Mouse (Mus musculus) gastrocnemius, postnatal 10 days (tissue): ENCODE results near the gene Pou6f1. TPM values are rescaled to one million over a fixed set of nuclear protein-coding genes. Genes with fewer than 3 reads are reported as not detected.
"Not testable (repeated sequence)": the region's sequence is repeated elsewhere in the genome, so short reads cannot be mapped to it uniquely, and the experiment has no call there.

Source experiments
- DNase-seq: peaks from one replicate; pipeline ENCODE4 v3.0.0; 2021; ENCODE audit warnings: mixed read lengths
- total RNA-seq, 2 experiments: library from RNA; stranded (reverse); gene quantifications; 2 replicates each; pipeline ENCODE4 v1.2.3; 2021

The Pou6f1 gene
- total RNA-seq, 2 experiments from 2014 or later: 11.1 to 13.2 TPM

DNA sequence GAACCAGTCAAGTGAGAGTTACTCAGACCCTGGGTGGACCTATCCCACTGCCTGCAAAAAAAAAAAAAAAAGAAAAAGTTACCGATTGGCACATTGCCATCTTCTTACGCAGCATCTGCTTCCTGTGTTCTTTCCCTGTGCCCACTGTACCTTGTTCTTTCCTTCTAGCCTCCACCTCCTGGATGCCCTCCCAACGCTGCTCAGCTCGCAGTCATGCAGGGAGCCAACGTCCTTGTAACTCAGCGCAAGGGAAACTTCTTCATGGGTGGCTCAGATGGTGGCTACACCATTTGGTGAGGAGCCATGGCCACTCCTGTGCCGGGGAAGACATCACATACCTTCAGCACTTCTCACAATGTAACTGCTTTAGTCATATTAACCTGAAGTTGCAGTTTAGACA lies 19.4 kb upstream of the Pou6f1 start:
- DNase-seq: no peak

- no peak for DNase-seq
Measured at GRCm38 (mm10) chr15:100616221-100616620, 16.4 kb upstream of the Pou6f1 start.

GRCm38 (mm10) chr15:100615825-100616220 lies 16.0 kb upstream of the Pou6f1 start:
- DNase-seq: peak; percentile 97

GRCm38 (mm10) chr15:100614996-100615824 lies 15.4 kb upstream of the Pou6f1 start, which contains the start of gene Dazap2:
TSS of gene Dazap2 (plus strand) at chr15:100615349.
- peak; percentile 99 for DNase-seq

DNA sequence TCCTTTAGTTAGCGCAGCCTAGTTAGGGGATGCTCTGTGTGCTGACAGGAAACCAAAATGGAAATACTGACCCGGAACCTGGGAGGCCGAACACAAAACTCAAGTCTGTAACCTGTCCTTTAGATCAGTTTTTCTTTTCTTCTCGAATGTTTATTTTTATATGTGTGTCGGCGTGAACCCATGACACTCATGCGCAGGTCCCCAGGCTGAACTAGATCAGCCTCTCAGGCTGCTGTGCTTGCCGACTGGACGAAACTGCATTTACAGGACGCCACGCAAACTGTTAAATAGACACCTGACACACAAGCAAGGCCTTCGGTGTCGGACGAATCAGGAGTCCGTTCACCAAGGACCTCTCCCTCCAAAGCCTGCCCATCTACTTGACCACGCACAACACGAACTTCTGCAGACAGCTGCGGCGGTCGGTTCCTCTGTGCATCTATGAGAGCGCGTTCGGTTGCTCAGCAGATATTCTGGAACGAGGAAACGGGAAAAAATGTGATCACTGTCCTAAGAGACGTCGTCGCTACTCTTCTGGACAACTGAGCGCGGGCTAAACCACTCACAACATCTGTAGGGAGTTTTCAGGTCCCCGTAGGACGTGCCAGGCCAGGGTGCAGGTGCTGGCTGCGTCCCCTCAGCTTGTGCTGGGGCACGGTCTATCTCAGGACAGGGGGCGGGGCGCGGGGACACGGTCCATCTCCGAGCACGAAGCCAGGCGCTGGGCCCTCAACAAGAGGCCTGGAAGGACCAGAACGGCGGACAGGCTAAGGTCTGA lies 14.6 kb upstream of the Pou6f1 start:
- no peak for DNase-seq

GRCm38 (mm10) chr15:100613584-100613983 lies 13.8 kb upstream of the Pou6f1 start:
- peak; percentile 84 for DNase-seq

DNA sequence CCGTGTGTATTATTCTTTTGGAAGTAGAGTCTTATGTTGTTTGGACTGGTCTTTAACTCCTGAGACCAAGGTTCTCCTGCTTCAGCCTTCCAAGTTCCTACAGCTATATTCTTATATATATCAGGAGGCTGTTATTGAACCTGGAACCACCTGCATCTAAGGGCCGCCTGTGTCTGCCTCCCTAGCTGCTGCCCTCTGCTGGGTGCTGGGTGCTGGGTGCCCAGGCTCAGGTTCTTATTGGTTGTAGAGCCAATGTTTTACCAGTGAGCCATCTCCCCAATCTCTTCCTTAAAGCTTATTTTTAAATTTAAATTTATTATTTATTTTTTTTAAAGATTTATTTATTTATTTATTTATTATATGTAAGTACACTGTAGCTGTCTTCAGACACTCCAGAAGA lies 12.6 kb upstream of the Pou6f1 start:
- DNase-seq: no peak

GRCm38 (mm10) chr15:100611951-100612350 lies 12.2 kb upstream of the Pou6f1 start:
- no peak for DNase-seq

DNA sequence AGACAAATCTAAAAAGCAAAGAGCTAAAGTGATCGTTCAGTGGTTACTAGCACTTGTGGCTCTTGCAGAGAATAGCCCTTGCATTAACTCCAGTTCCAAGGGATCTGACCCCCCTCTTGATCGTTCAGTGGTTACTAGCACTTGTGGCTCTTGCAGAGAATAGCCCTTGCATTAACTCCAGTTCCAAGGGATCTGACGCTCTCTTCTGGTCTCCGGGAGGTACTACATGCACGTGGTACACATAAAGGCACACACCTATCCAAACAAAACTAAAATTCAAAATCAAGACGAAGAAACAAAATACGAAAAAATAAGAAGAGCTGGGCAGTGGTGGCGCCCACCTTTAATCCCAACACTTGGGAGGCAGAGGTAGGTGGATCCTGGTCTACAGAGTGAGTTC lies 6.9 kb upstream of the Pou6f1 start:
- not testable (repeated sequence) for DNase-seq

- no peak for DNase-seq
Measured at GRCm38 (mm10) chr15:100601669-100602068, 1.9 kb upstream of the Pou6f1 start.

DNA sequence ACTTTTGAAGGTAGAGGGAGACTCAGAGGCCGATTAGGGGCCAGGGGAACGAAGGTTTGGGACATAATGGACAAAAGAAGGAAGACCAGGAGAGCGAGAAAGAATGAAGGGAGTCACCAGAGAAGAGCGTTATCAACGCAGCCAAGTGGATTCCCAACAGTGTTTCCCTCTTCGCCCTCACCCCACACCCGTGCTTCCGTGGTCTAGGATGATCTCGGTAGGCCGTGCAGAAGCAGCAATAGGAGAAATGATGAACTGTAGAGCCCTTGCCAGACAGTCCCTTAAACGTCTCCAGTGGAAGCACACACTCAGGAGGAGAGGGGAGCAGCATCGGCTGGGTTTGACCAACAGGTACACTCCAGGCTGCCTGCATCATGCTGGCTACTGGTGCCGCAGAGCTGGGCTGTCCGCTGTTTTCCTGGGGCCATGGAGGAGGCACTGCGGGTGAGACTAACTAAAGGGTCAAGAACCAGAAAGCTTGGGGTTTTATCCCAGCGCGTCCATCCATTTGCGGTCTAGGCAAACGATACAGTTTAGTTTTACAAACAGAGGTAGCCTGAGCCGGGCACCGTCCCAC lies 1.0 kb upstream of the Pou6f1 start:
- DNase-seq: no peak

- peak; percentile 71 for DNase-seq
Measured at GRCm38 (mm10) chr15:100600047-100600695, 387 bp upstream of the Pou6f1 start.

- peak; percentile 22 for DNase-seq
Measured at GRCm38 (mm10) chr15:100598883-100599275, 905 bp downstream of the Pou6f1 start.

- DNase-seq: no peak
Measured at GRCm38 (mm10) chr15:100598287-100598882, 1.4 kb downstream of the Pou6f1 start.

DNA sequence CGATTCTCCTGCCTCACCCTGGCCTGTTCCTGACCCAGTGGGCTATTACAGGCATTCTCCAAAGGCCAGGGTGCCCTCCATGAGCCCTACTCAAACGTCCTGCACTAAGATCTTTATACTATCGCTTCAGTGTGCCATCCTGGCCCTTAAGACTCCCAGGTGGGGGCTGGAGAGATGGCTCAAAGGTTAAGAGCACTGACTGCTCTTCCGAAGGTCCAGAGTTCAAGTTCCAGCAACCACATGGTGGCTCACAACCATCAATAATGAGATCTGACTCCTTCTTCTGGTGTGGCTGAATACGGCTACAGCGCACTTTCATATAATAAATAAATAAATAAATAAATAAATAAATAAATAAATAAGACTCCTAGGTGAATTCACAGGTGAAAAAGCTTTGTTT lies 7.0 kb downstream of the Pou6f1 start:
- DNase-seq: no peak

DNA sequence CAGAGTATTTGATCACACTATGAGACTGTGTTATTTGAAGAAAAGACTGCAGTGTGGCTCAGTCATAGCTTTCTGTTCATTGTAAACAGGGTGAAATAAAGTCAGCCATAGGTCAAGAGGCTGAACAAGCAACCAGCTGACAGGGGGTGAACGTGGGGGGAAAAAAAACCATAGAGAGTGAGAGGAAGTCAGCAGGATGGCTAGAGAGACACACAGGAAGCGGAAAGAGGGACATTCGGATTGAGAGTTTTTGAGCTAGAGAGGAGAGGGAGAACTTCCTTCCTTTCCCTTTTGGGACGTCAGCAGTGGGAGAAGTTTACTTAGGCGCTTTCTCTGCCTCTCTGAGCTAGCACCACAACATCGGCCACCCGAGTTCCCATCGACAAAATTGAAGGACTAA lies 9.3 kb downstream of the Pou6f1 start:
- no peak for DNase-seq

GRCm38 (mm10) chr15:100588297-100588696 lies 11.5 kb downstream of the Pou6f1 start:
- DNase-seq: no peak

GRCm38 (mm10) chr15:100587166-100587565 lies 12.6 kb downstream of the Pou6f1 start:
- no peak for DNase-seq

DNA sequence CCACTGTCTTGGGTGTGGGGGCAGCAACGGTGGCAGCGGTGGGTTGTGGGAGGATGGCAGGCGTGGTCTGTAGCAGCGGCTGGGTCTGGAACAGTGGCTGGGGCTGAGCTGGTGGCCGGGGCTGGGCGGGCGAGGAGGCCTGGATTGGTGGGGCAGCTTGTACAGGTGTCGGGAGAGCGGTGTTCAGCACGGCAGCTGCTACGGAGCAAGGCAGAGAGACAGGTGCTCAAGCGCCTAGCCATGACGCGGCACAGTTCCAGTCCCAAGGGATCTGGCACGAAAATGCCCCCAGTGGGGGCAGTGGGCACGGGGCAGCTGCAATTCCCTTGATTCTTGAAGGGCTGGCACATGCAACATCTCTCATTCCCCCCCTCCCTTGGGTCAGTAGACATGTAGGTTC lies 13.9 kb downstream of the Pou6f1 start:
- DNase-seq: no peak

DNA sequence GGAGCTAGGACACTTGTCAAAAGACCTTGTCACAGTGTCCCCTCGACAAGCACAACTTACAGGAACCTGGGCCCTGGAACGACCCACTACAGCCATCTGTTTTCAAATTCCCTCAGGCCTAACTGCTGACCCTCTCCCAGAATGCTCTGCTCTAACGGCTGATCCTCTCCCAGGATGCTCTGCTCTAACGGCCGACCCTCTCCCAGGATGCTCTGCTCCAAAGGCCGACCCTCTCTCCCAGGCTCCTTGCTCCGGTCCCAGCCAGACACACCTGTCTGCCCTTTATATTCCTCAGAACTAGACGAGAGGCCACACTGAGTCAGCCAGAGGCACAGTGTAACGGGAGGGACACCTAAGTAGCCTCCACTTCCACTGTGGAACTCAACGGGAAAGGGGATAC lies 19.7 kb downstream of the Pou6f1 start:
- no peak for DNase-seq

GRCm38 (mm10) chr15:100577972-100578371 lies 21.8 kb downstream of the Pou6f1 start:
- no peak for DNase-seq

- DNase-seq: no peak
Measured at GRCm38 (mm10) chr15:100576810-100577209, 23.0 kb downstream of the Pou6f1 start.
